Mouse (Mus musculus): Measurements from ENCODE around the gene Actr6.
"Not testable (repeated sequence)": the region's sequence is repeated elsewhere in the genome, so short reads cannot be mapped to it uniquely, and the experiment has no call there.

The Actr6 gene

GRCm38 (mm10) chr10:89708720-89709119, 23.4 kb downstream of the Actr6 start:
- H3K27me3 ChIP-seq (ENCODE audit: control insufficient read depth, insufficient read depth, low read length, poor library complexity, severe bottlenecking) = no peaks in the 10 kb centered on the region
- peaks cover 3% of the 10 kb centered on the region; the same call in 1 of the 2 replicates for H3K36me3 ChIP-seq (ENCODE audit: control insufficient read depth, insufficient read depth, low read length, poor library complexity, severe bottlenecking)
- no peak for DNase-seq (ENCODE audit: low read depth, low spot score)

DNA sequence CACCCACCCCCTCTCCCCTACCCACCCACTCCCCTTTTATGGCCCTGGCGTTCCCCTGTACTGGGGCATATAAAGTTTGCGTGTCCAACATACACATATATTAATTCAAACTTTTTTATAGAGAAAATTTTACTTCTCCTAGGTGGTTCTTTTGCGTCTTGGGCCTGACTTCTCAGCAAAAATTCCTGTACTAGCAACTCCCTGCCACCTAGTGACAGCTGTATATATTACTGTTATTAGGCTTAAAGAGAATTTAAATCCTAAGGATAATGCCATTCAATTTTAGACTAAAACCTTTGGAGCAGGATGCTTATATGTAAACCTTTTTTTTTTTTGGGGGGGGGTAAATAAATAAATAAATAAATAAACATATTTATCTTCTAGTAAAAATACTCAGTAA, 24.7 kb downstream of the Actr6 start:
- Histone ChIP-seq H3K36me3 (ENCODE audit: control insufficient read depth, insufficient read depth, low read length, poor library complexity, severe bottlenecking) (peaks cover under 1% of the 10 kb centered on the region; the same call in 1 of the 2 replicates), H3K27me3 (ENCODE audit: control insufficient read depth, insufficient read depth, low read length, poor library complexity, severe bottlenecking) (no peaks in the 10 kb centered on the region)
- no peak for DNase-seq (ENCODE audit: low read depth, low spot score)

DNA sequence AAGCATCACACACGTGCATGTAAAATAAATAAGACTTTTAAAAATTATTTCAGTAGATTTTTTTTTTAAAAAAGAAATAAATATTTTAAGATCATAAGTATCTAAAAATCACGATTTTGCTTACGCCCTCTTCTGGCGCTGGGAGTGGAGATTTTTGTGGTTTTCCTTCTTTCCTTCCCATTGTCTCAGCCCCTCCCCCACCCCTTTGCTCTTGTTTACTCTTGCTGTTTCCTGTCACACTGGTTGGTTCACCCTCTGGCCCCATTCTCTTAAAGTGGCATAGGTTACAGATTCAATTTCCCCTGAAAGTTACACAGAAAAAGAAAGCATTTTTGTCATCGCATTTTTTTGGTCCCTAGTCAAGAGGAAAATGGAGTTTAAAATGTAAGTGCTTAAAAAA, 29.1 kb downstream of the Actr6 start:
- Histone ChIP-seq H3K36me3 (ENCODE audit: control insufficient read depth, insufficient read depth, low read length, poor library complexity, severe bottlenecking) (no peaks in the 10 kb centered on the region), H3K27me3 (ENCODE audit: control insufficient read depth, insufficient read depth, low read length, poor library complexity, severe bottlenecking) (no peaks in the 10 kb centered on the region)
- peak; percentile 30 for DNase-seq (ENCODE audit: low read depth, low spot score)

GRCm38 (mm10) chr10:89697956-89698355, 34.1 kb downstream of the Actr6 start:
- no peak for DNase-seq (ENCODE audit: low read depth, low spot score)
- Histone ChIP-seq H3K27me3 (ENCODE audit: control insufficient read depth, insufficient read depth, low read length, poor library complexity, severe bottlenecking) (no peaks in the 10 kb centered on the region), H3K36me3 (ENCODE audit: control insufficient read depth, insufficient read depth, low read length, poor library complexity, severe bottlenecking) (no peaks in the 10 kb centered on the region)

DNA sequence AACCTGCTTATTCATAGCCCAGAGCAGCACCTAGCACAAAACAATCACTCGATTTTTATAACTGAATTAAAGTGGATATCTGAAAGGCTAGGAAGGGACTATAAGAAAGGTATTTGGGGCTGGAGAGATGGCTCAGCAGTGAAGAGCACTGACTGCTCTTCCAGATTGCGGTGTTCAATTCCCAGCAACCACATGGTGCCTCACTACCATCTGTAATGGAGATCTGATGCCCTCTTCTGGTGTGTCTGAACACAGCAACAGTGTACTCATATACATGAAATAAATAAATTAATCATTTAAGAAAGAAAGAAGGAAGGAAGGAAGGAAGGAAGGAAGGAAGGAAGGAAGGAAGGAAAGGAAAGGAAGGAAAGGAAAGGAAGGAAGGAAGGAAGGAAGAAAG, 35.8 kb downstream of the Actr6 start:
- H3K27me3 ChIP-seq (ENCODE audit: control insufficient read depth, insufficient read depth, low read length, poor library complexity, severe bottlenecking); DNase-seq (ENCODE audit: low read depth, low spot score): not testable (repeated sequence)

DNA sequence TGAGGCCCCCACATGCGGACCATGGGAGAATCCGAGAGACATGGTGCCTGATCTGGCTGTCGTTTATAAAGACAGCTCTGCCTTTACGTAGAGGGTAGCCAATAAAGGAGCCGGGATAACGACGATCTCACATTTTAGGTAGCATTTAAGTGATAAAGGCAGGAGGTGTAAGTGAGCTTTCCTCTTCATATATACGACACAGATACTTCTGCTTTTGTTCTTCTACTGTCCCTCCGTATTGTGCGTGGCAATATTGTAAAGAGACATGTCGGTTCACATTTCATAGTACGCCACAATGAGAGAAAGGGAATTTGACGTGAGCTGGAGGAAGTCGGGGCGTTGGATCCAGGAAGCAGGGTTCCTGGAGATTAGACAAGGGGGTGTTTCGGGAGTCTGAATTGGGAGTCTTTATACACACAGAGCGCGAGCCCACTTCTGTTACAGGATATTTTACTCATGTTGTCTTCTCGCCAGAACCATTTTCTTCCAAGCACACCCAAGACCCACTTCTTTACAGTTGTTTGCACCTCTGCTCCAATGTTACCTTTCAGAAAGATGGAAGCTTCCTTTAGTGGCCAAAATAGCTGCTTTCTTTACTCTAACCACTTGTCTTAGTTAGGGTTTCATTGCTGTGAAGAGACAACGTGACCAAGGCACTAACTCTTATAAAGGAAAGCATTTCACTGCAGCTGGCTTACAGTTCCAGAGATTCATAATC, 36.7 kb downstream of the Actr6 start:
- no peak for DNase-seq (ENCODE audit: low read depth, low spot score)
- H3K27me3 ChIP-seq (ENCODE audit: control insufficient read depth, insufficient read depth, low read length, poor library complexity, severe bottlenecking) = no peaks in the 10 kb centered on the region
- H3K36me3 ChIP-seq (ENCODE audit: control insufficient read depth, insufficient read depth, low read length, poor library complexity, severe bottlenecking) = no peaks in the 10 kb centered on the region

More for the DNA sequence above, 35.8 kb downstream of the Actr6 start:
- H3K36me3 ChIP-seq (ENCODE audit: control insufficient read depth, insufficient read depth, low read length, poor library complexity, severe bottlenecking) = not testable (repeated sequence)

- Histone ChIP-seq H3K27me3 (ENCODE audit: control insufficient read depth, insufficient read depth, low read length, poor library complexity, severe bottlenecking) (no peaks in the 10 kb centered on the region), H3K36me3 (ENCODE audit: control insufficient read depth, insufficient read depth, low read length, poor library complexity, severe bottlenecking) (no peaks in the 10 kb centered on the region)
- no peak for DNase-seq (ENCODE audit: low read depth, low spot score)
Observed at GRCm38 (mm10) chr10:89690021-89690420, 42.1 kb downstream of the Actr6 start.

- DNase-seq (ENCODE audit: low read depth, low spot score) = no peak
- no peaks in the 10 kb centered on the region for H3K27me3 ChIP-seq (ENCODE audit: control insufficient read depth, insufficient read depth, low read length, poor library complexity, severe bottlenecking)
Observed at GRCm38 (mm10) chr10:89687455-89687854, 44.6 kb downstream of the Actr6 start.

GRCm38 (mm10) chr10:89686139-89686808, 45.8 kb downstream of the Actr6 start, which contains the start of gene Scyl2:
Scyl2 (minus strand) TSS chr10:89686285.
- peak; percentile 96 for DNase-seq (ENCODE audit: low read depth, low spot score)
- Histone ChIP-seq H3K27me3 (ENCODE audit: control insufficient read depth, insufficient read depth, low read length, poor library complexity, severe bottlenecking) (no peaks in the 10 kb centered on the region), H3K36me3 (ENCODE audit: control insufficient read depth, insufficient read depth, low read length, poor library complexity, severe bottlenecking) (no peaks in the 10 kb centered on the region)

More at GRCm38 (mm10) chr10:89687455-89687854, 44.6 kb downstream of the Actr6 start:
- no peaks in the 10 kb centered on the region for H3K36me3 ChIP-seq (ENCODE audit: control insufficient read depth, insufficient read depth, low read length, poor library complexity, severe bottlenecking)

- Histone ChIP-seq H3K27me3 (ENCODE audit: control insufficient read depth, insufficient read depth, low read length, poor library complexity, severe bottlenecking) (no peaks in the 10 kb centered on the region), H3K36me3 (ENCODE audit: control insufficient read depth, insufficient read depth, low read length, poor library complexity, severe bottlenecking) (no peaks in the 10 kb centered on the region)
- DNase-seq (ENCODE audit: low read depth, low spot score) = no peak
Observed at GRCm38 (mm10) chr10:89685391-89686138, 46.5 kb downstream of the Actr6 start.

DNA sequence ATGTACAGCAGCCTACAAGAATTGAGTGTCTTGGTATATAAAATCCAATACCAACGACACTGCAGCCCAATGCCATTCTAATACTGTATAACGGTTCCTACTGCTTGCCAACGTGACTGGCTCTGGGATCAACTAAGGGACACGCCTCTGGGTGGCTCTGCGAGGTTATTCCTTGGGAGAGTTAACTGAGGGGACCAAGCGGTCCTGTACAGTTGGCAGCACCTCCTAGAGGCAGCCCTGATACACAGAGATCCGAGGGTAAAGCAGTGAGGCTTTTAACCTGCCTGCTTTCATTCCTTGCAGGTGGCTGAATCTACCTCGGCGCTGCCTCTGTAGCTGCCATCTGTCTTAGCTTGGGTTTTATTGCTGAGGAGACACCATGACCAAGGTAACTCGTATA, 49.1 kb downstream of the Actr6 start:
- Histone ChIP-seq H3K27me3 (ENCODE audit: control insufficient read depth, insufficient read depth, low read length, poor library complexity, severe bottlenecking) (no peaks in the 10 kb centered on the region), H3K36me3 (ENCODE audit: control insufficient read depth, insufficient read depth, low read length, poor library complexity, severe bottlenecking) (no peaks in the 10 kb centered on the region)
- DNase-seq (ENCODE audit: low read depth, low spot score) = no peak

- H3K36me3 ChIP-seq (ENCODE audit: control insufficient read depth, insufficient read depth, low read length, poor library complexity, severe bottlenecking) = no peaks in the 10 kb centered on the region
- no peak for DNase-seq (ENCODE audit: low read depth, low spot score)
- no peaks in the 10 kb centered on the region for H3K27me3 ChIP-seq (ENCODE audit: control insufficient read depth, insufficient read depth, low read length, poor library complexity, severe bottlenecking)
Observed at GRCm38 (mm10) chr10:89682157-89682556, 49.9 kb downstream of the Actr6 start.

DNA sequence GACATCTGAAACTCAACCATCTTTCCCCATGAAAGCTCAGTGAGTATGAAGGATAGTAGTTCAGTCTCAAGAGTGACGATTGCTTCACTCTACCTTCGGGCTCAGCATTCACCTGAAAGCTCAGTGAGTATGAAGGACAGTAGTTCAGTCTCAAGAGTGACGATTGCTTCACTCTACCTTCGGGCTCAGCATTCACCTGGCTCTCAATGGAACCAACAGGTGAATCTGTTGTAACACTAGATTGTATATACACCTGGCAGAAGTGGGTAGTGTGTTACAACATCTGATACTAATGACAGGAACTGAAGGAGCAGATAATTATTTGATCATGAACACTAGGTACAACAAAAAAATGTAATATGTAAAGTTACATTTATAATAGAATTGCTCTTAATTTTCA, 50.4 kb downstream of the Actr6 start:
- DNase-seq (ENCODE audit: low read depth, low spot score) = no peak
- H3K36me3 ChIP-seq (ENCODE audit: control insufficient read depth, insufficient read depth, low read length, poor library complexity, severe bottlenecking) = 0 out of 2 replicates have a peak, but pooled peaks cover under 1% of the 10 kb centered on the region
- no peaks in the 10 kb centered on the region for H3K27me3 ChIP-seq (ENCODE audit: control insufficient read depth, insufficient read depth, low read length, poor library complexity, severe bottlenecking)

- Histone ChIP-seq H3K36me3 (ENCODE audit: control insufficient read depth, insufficient read depth, low read length, poor library complexity, severe bottlenecking) (0 out of 2 replicates have a peak, but pooled peaks cover 2% of the 10 kb centered on the region), H3K27me3 (ENCODE audit: control insufficient read depth, insufficient read depth, low read length, poor library complexity, severe bottlenecking) (no peaks in the 10 kb centered on the region)
- no peak for DNase-seq (ENCODE audit: low read depth, low spot score)
Observed at GRCm38 (mm10) chr10:89680517-89680916, 51.6 kb downstream of the Actr6 start.

DNA sequence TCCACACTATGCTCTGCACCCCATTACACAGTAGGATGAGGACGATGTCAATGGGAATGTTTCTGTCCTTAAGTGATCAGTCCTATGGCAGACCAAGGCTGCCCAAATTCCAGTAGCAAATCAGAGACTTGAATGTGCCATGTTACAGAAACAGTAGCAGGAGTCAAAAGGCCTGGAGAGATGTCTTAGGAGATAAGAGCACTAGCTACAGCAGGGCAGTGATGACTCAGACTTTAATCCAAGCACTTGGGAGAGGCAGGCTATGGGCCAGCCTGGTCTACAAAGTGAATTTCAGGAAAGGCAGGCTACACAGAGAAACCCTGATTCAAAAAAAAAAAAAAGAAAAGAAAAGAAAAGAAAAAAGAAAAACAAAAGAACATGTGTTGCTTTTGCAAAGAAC, 52.6 kb downstream of the Actr6 start:
- no peaks in the 10 kb centered on the region for H3K27me3 ChIP-seq (ENCODE audit: control insufficient read depth, insufficient read depth, low read length, poor library complexity, severe bottlenecking)
- 0 out of 2 replicates have a peak, but pooled peaks cover 2% of the 10 kb centered on the region for H3K36me3 ChIP-seq (ENCODE audit: control insufficient read depth, insufficient read depth, low read length, poor library complexity, severe bottlenecking)
- no peak for DNase-seq (ENCODE audit: low read depth, low spot score)
